Mouse (Mus musculus) urinary bladder, postnatal 25 days (tissue): ENCODE results near the gene Setd6.

ENCODE experiments used
- DNase-seq: peaks from one replicate; pipeline ENCODE4 v3.0.0; 2022; ENCODE audit warnings: low spot score

Gene Setd6

DNA sequence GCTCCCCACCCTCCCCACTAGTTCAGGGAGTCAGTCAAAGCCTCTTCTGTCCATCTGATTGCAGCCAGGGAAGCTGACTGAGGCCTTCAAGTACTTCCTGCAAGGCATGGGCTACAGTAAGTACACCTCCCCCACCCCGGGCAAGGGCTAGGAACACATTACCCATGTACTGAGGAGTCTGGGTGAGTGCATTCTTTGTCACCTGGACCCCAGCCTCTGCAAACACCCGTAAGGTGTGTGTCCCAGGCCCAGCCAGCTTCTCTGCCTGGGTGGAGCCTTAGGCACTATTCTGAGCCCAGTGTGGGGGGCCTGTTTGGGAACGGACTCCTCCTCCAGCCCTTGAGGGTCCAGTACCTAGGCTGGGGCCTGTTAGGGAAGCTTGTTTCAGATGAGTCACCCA is 4.7 kb upstream of the Setd6 start:
- DNase-seq, result no peak

DNA sequence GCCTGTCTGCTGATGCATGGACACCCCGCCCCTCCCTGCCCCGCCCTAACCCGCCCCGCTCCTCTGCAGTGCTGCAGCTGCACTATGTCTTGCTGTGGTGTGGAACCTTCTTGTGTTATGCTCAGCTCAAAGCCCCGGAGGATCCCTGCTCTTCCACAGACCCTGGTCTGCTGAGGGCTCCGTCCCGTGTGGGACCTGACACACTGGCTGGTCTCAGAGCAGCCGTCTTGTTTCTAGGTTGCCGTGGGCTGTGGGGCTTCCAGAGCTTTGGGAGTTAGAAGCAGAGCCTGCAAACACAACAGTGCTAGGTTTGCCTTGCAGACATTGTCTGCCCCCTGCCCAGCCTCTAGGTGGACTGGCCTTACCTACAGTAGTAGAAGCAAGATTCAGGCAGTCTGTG is 3.3 kb upstream of the Setd6 start:
- DNase-seq, result no peak

DNA sequence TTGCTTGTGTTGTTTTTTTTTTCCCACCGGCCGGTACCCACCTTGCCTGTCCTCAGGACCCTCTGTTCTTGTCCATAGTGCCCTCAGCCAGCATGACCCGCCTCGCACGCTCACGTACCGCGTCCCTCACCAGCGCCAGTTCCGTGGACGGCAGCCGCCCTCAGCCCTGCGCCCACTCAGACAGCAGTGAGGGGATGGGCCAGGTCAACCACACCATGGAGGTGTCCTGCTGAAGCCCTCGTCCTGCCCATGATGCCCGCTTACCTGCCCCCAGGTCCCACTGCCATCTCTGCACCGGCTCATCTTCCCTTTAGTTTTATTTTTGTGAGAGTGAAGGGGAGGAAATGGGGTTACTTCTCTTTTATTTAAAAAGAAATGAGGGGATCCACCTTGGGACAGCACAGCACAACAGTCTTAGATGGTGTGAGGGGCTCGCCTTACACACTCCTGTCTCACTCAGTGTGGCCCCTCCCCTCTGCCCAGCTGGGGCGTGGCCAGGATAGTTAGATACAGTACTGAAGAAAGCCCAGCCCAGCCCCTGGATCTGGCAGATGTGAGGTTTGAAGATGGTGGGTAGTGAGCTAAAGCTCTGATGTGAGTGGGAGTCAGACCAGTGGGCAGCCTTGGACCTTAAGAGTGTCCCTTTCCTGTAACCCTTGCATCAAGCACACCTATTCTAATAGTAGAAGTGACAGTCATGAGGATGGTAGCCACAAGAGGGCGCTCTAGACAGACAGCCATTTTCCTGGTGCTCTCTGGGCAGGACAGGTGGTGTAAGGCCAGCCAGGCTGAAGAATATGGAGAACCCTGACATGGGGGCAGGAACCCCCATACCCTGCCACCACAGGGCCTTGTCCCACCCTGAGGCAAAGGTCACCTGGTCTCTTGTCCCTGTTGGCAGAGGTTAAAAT is 2.3 kb upstream of the Setd6 start:
- DNase-seq, result peak; percentile 64

DNA sequence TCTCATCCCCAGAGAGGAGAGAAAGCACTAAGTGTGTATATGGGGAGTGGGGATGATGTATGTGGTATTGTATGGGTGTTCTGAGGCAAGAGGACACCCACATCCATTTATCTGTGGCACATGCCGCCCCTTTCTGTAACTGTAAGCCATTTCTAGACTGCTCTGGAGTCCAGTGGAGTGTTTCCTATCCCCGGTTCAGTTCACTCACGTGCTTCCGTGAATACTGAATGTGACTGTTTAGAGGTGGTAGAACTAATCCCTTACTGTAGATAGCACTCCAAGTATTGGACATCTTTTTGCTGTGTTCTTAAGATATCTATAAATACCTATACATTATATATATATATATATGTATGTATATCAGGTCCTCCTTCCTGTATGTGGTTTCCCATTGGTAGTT is 1.3 kb upstream of the Setd6 start:
- DNase-seq, result no peak

DNA sequence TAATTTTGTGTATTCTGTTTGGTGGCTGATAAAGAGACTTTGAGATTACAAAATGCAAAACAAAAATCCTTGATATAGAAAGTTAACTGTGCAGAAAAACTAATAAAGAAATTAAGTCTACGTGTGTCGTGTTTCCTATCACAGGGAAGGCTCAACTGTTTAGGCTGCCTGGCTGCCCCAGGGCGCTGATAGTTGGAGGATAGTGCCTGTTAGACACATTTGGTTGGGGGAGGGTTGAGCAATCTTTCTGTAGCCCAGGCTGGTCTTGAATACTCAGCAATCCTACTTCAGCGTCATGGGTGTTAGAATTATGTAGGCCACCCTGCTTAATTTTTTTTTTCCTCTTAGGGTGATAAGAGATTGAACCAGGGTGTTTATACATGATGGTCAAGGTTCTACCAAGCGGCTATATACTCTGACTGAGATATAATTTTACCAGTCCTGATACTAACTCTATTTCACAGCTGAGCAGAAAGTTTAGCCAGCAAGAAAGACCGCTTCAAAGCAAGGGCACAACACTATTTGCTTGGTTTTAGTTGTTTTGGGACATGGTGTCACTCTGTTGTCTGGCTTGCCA is 756 bp upstream of the Setd6 start:
- DNase-seq, result no peak

DNA sequence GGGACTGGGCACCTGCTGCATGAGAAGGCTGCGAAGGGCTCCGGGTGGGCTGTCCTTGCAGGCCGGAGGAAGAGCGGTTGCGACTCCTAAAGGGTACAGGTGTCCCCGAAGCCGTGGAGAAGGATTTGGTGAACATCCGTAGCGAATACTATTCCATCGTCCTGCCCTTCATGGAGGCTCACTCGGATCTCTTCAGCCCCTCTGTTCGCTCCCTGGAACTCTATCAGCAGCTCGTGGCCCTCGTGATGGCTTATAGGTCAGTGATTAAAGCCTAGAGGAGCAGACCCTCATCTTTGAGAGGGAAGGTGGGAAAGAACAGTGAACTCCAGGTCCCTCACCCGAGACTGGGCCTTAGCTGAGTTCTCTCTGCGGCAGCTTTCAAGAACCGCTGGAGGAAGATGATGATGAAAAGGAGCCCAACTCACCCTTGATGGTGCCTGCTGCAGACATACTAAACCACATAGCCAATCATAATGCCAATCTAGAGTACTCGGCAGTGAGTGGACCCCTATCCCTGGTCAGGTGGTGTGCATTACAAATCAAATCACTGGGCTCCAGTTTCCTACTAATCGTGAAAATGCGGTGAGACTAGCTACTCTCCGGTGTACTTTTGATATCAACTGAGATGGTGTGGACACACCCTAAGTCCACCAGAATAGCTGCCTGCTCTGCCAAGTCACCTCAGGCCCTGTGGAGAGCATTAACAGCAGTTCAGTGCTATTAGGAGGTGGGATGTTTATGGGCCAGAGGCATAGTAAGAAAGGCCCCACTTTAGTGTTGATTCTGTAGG is 1.1 kb downstream of the Setd6 start:
- no peak for DNase-seq

DNA sequence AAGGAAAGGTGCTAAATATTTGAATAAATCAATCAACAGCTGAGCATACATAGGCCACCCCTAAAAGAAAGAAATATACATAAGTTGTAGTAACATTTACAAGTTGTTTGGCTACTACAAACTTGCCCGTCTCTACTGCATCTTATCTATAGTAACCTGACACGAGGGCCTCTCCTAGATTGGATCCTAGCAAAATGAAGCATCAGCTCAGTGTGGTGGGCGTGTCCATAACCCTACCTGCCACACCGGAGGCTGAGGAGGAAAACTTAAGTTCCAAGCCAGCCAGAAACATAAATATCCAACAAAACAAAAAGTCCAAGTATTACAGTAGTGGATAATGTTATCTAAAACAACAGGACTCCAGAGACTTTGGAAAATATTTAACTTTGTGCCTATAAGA is 11.9 kb downstream of the Setd6 start:
- no peak for DNase-seq

DNA sequence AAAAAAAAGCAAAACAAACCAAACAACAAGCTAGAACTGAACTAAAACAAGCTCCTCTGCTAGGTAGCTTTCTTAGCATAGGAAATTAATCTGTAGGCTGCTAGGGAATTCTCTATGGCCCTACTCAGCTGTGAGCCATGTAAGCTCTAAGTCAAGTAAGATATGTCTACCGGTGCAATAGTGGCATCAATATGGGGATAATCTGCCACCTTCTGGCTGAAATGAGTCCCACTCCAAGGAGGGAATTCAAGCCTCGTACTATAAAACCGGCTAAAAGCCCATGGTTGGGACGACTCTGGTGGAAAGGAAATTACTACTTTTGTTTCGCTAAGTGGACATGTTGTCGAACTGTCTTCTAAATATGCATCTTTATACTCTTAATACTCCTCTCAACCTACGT is 22.9 kb downstream of the Setd6 start:
- no peak for DNase-seq

DNA sequence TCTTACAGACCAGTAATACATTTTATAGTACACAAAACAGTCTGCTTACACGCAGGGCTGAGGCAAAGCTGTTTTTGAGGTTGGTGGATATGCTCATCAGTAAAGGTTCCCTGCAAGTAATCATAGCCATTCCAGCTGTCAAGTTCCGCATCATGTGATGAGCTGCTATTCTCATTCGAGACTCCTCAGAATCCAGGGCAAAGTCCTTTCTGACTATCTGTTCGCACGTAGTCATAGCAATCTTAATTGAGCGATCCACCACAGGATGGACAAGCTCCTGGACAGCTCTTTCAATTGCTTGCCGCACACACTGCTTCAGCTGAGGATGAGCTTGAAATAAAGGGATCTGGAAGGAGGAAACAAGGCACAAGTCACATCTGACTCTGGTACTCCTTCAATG is 26.1 kb downstream of the Setd6 start:
- DNase-seq, result no peak

DNA sequence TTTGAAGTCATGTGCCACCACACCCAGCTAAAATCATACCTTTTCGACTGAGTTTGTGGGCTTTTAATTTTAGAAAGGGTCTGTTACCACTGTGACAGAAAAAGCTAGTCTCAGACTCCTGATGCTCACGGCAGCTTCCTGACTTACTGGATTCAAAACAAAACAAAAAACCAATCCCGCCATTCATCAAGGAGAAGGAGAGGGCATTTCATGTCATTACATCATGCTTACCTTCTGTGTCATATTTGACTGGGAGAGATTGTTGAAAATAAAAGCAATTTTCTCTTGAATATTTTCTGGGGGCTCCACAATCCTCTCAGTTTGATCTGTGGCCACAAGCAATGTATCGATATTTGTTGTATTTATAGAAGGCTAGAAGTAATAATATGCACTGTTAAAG is 32.3 kb downstream of the Setd6 start:
- no peak for DNase-seq

DNA sequence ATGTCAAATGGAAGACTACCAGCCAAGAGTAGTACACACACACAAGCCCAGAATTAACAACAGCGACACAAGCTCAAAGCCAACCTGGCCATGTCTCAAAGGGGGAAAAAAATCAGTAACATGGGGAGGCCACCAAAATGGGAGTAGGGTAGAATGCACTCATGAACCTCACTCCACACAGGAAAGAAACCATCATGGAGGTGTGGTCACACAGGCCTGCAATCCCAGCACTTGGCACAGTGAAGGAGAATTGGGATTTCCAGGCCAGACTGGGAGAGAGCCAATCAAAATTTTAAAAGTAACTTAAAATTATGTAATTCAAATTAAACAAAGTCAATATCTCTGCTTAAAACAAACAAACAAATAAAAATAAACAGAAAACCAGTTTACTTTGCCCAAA is 36.2 kb downstream of the Setd6 start:
- DNase-seq, result no peak

DNA sequence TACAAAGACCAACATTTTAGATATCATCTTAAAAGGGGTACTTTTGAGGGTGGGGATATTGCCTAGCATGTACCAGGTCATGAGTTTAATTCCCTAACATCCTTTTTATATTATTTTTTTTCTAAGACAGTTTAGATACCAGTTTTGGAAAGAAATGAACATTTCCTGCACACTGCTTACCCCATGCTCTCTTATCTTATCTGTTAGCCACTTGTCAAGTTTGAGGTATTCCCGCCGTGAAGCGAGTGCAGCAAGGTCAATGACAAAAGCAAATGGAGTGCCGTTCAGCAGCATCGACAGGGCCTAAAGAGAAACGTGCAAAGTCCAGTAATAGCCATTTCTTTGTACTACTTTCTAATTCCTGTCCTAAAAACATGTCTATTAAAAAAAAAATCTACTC is 44.6 kb downstream of the Setd6 start:
- DNase-seq, result no peak

DNA sequence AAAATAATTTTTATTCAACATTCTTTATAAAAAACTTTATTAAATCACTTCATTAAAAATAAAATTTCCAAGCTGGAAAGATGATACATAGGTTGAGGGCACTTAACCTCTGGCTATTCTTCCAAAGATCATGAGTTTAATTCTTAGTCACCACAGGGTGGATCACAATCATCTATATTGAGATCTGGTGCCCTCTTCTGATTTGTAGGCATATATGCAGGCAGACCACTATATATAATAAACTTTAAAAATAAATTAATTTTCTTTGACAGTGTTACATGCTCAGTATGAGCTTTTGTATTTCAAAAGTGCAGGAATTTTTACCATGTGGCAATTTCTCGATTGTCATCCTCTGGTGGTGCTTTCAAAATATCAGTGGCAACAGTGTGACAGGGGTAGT is 48.5 kb downstream of the Setd6 start:
- no peak for DNase-seq
